Mouse (Mus musculus): Measurements from ENCODE around the gene Fam214b. TPM values are rescaled to one million over a fixed set of nuclear protein-coding genes. Genes with fewer than 3 reads are reported as not detected.

Gene Fam214b
- total and polyA plus RNA-seq, 3 experiments = 1.3 to 3.8 TPM; not detected in 1

DNA sequence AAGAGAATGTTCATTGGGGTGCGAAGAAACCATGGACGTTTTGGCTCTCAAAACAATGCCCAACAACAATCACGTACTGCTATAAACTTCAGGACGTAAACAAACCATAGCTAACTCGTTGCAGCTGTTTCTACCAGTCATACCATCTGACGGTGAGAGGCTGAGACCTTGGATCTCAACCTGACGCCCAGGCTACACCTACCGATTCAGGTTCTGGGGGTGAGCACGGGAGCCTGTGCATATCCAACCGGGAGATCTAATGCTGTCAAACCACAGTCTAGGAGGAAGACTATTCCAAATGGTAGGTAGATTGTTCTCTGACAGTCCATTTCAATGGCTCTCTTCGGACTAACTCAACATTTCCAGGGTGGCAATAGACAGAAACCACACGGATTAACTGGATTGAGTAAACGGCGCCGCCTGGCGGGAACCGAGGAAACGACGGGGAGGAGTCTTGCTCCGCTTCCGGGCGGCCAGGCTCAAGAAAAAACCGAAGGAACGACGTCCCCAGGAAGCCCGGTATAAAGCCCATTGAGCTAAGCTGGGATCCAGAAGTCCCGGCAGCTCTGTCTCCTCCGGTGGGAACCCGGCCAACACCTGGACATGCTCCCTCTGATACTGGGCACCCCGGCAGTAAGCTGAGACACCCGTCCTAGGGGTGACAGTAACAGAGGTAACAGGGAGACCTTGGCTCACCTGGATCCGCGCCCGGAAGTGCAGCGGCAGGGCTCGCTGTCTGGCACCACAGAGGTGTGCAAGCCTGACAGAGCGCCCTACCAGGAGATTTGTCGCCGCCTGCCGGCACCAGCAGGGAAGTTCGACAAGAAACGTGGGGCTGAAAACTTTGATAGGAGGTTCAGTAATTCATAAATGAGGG, 20.7 kb downstream of the Fam214b start, which contains the start of gene Pigo:
Gene Pigo, minus strand, starts transcription at position 736 of the 877 bp plus-strand sequence.
- no peaks in the 10 kb centered on the region for H3K9me3 ChIP-seq (replicated peaks; ENCODE audit: insufficient read depth, low read length)
- H3K36me3 ChIP-seq (ENCODE audit: control insufficient read depth in 1 of 2, insufficient read depth in 2 of 2, low read length in 2 of 2) = peaks cover 1 to 5% of the 10 kb centered on the region in 2 experiments; a peak in 3 of 4 replicates
- peak within 1 kb of the TSS; percentile 91 for H3K27ac ChIP-seq (ENCODE audit: control insufficient read depth, low read depth, low read length)
- H3K79me2 ChIP-seq (ENCODE audit: control insufficient read depth, insufficient read depth, low read length, poor library complexity) = peaks cover 17% of the 10 kb centered on the region
- H3K9ac ChIP-seq (ENCODE audit: control insufficient read depth, low read depth, low read length, poor library complexity, severe bottlenecking) = peak within 1 kb of the TSS; percentile 89
- peak within 1 kb of the TSS; percentile 68 to 79 for H3K4me3 ChIP-seq (ENCODE audit: control insufficient read depth in 1 of 2, insufficient read depth in 1 of 2, low read depth in 2 of 2, low read length in 2 of 2)
- no peaks in the 10 kb centered on the region for H3K27me3 ChIP-seq (ENCODE audit: control insufficient read depth in 1 of 2, insufficient read depth in 2 of 2, low read length in 2 of 2)
- H3K4me1 ChIP-seq (ENCODE audit: control insufficient read depth in 1 of 2, insufficient read depth in 2 of 2, low read length in 2 of 2) = peaks cover 1 to 13% of the 10 kb centered on the region in 2 experiments; a peak in 3 of 4 replicates
- DNase-seq (ENCODE audit: low read depth, low spot score) = peak; percentile 95
- no peak for TF ChIP-seq MAFK (IDR thresholded peaks at IDR 0.05; ENCODE audit: borderline replicate concordance, low read depth, low read length)
- TF ChIP-seq BHLHE40 (IDR thresholded peaks at IDR 0.05; ENCODE audit: borderline replicate concordance, low read depth, low read length) = no peak
- TF ChIP-seq MEF2A (IDR thresholded peaks at IDR 0.05; ENCODE audit: extremely low read depth, insufficient replicate concordance, low read depth, low read length, poor library complexity, severe bottlenecking) = no peak
- no peak for TF ChIP-seq EP300 (IDR thresholded peaks at IDR 0.05; ENCODE audit: low read depth in 1 of 2, low read length in 2 of 2)
- no peak; the same call in 1 of the 2 replicates for TF ChIP-seq GABPA (IDR thresholded peaks at IDR 0.05; ENCODE audit: low read depth, low read length)
- TF ChIP-seq CHD2 (IDR thresholded peaks at IDR 0.05; ENCODE audit: low read length) = no peak
- peak; percentile 34 for TF ChIP-seq RAD21 (IDR thresholded peaks at IDR 0.05; ENCODE audit: low read depth, low read length)
- no peak for TF ChIP-seq MAZ (IDR thresholded peaks at IDR 0.05; ENCODE audit: low read depth, low read length)
- TF ChIP-seq RCOR1 (IDR thresholded peaks at IDR 0.05; ENCODE audit: low read depth, low read length) = no peak
- TF ChIP-seq POLR2AphosphoS5 (IDR thresholded peaks at IDR 0.05; ENCODE audit: borderline replicate concordance, low read depth, low read length) = no peak
- TF ChIP-seq CTCF (IDR thresholded peaks at IDR 0.05 in 2 of 3, conservative IDR thresholded peaks at IDR 0.05 in 1 of 3; ENCODE audit: control insufficient read depth in 1 of 3, insufficient read depth in 1 of 3, low read depth in 2 of 3, low read length in 3 of 3, poor library complexity in 1 of 3, severe bottlenecking in 1 of 3) = peak; percentile 77 to 94 (median 92)
- peak; percentile 38; the same call in 1 of the 2 replicates for TF ChIP-seq TBP (IDR thresholded peaks at IDR 0.05; ENCODE audit: low read depth, low read length)
- TF ChIP-seq USF2 (IDR thresholded peaks at IDR 0.05; ENCODE audit: borderline replicate concordance in 1 of 2, insufficient read depth in 1 of 2, low read depth in 1 of 2, low read length in 2 of 2) = no peak
- no peak for TF ChIP-seq ZMIZ1 (IDR thresholded peaks at IDR 0.05; ENCODE audit: low read depth, low read length)
- TF ChIP-seq ZC3H11A (IDR thresholded peaks at IDR 0.05; ENCODE audit: low read depth, low read length) = peak; percentile 1; the same call in 1 of the 2 replicates
- TF ChIP-seq E2F4 (IDR thresholded peaks at IDR 0.05; ENCODE audit: borderline replicate concordance, low read depth, low read length) = no peak
- TF ChIP-seq ELF1 (IDR thresholded peaks at IDR 0.05; ENCODE audit: low read depth, low read length) = peak; percentile 87
- peak; percentile 76 for TF ChIP-seq MXI1 (IDR thresholded peaks at IDR 0.05; ENCODE audit: low read depth, low read length)
- peak; percentile 52 for TF ChIP-seq SMC3 (IDR thresholded peaks at IDR 0.05; ENCODE audit: low read depth, low read length)
- no peak for TF ChIP-seq CHD1 (IDR thresholded peaks at IDR 0.05; ENCODE audit: low read depth, low read length)
- no peak for TF ChIP-seq TAL1 (IDR thresholded peaks at IDR 0.05; ENCODE audit: low read length)
- TF ChIP-seq MYC (IDR thresholded peaks at IDR 0.05; ENCODE audit: low read depth, low read length) = no peak
- peak; percentile 24; the same call in 1 of the 2 replicates for TF ChIP-seq TCF12 (IDR thresholded peaks at IDR 0.05; ENCODE audit: low read depth, low read length)
- peak; percentile 92; the same call in 1 of the 2 replicates for TF ChIP-seq POLR2AphosphoS2 (IDR thresholded peaks at IDR 0.05; ENCODE audit: low read length)
- peak; percentile 67; the same call in 1 of the 2 replicates for TF ChIP-seq ZNF384 (IDR thresholded peaks at IDR 0.05; ENCODE audit: low read depth, low read length)
- TF ChIP-seq KAT2A (conservative IDR thresholded peaks at IDR 0.05; ENCODE audit: low read depth, low read length) = no peak; the same call in 1 of the 2 replicates
- no peak for TF ChIP-seq USF1 (IDR thresholded peaks at IDR 0.05; ENCODE audit: low read depth, low read length)
- no peak for TF ChIP-seq MYB (IDR thresholded peaks at IDR 0.05; ENCODE audit: low read depth, low read length)
- no peak for TF ChIP-seq NRF1 (IDR thresholded peaks at IDR 0.05; ENCODE audit: insufficient read depth, low read depth, low read length, poor library complexity, severe bottlenecking)
- peak; percentile 78 to 93 for TF ChIP-seq POLR2A (IDR thresholded peaks at IDR 0.05; ENCODE audit: control insufficient read depth in 1 of 2, insufficient read depth in 1 of 2, low read depth in 1 of 2, low read length in 2 of 2, poor library complexity in 1 of 2)
- TF ChIP-seq ZKSCAN1 (IDR thresholded peaks at IDR 0.05; ENCODE audit: low read depth, low read length) = no peak
- TF ChIP-seq JUND (IDR thresholded peaks at IDR 0.05; ENCODE audit: low read depth, low read length) = no peak
- no peak for TF ChIP-seq UBTF (IDR thresholded peaks at IDR 0.05; ENCODE audit: borderline replicate concordance, insufficient read depth, low read depth, low read length)
- no peak for TF ChIP-seq MAX (IDR thresholded peaks at IDR 0.05; ENCODE audit: low read length)
- TF ChIP-seq NELFE (IDR thresholded peaks at IDR 0.05; ENCODE audit: low read depth, low read length) = peak; percentile 67
